Mouse (Mus musculus) erythroblast, embryonic 14.5 days (primary cell): ENCODE results near the gene Get4.

Source experiments
- GATA1 ChIP-seq: IDR thresholded peaks from 2 replicates; pipeline ENCODE4 v1.6.1; 2012; ENCODE audit warnings: low read length, inconsistent platforms, mixed read lengths
- TAL1 ChIP-seq: IDR thresholded peaks from 3 replicates; pipeline ENCODE4 v1.6.1; 2012; ENCODE audit warnings: low read length, inconsistent platforms, mixed read lengths

DNA sequence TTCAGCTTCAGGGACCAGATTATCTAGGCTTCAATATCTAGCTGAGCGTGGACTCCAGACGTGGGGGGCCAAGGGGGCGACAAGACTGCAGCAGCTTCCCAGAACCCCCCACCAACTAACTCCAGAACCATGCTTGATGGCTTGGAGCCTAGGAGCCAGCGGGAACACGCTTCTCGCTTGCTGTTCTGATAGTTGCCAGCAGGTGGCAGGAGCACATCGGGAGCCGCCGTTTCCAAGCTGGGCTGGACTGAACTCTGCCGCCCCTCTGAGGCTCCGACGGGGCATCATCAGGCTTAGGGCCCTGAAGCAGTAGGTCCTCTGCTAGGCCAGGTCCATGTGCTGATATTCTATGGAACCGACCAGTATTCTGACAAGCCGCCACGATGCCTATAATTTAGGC lies 30.1 kb downstream of the Get4 start:
- no peak for TF ChIP-seq TAL1
- TF ChIP-seq GATA1: no peak
